Mouse (Mus musculus) liver, embryonic 18 days (tissue): Measurements from ENCODE around the gene Uhmk1. TPM values are rescaled to one million over a fixed set of nuclear protein-coding genes. Genes with fewer than 3 reads are reported as not detected.

Experiments used
- polyA plus RNA-seq: library from polyadenylated mRNA; depleted of rRNA; stranded (reverse); fragments of >200 nt; gene quantifications from 2 replicates; pipeline ENCODE4 v1.2.3, GENCODE M21; 2012; rRNA removed

Uhmk1 gene
- 7.6 and 8.0 TPM in 2 replicates for polyA plus RNA-seq

GRCm38 (mm10) chr1:170214757-170215522, at the start of gene Uhmk1:
Gene Uhmk1 (minus strand): TSS chr1:170215397.

GRCm38 (mm10) chr1:170232688-170233087, 17.5 kb upstream of the Uhmk1 start, which contains the start of gene Sh2d1b2:
Gene Sh2d1b2 (plus strand): TSS chr1:170232749.

GRCm38 (mm10) chr1:170174814-170175332, 40.3 kb downstream of the Uhmk1 start, which contains the start of gene Uap1:
Gene Uap1 (minus strand): TSS chr1:170174957.

Other genes starting within 250 kb of the Uhmk1 start
- gene Hsd17b7, start 246.2 kb downstream of the Uhmk1 start, polyA plus RNA-seq, result 11.6 and 14.9 TPM in 2 replicates
- 0.57 and 0.72 TPM in 2 replicates for gene Ddr2, start 104.6 kb downstream of the Uhmk1 start, polyA plus RNA-seq
- 16.3 and 17.1 TPM in 2 replicates for gene Uap1, start 40.4 kb downstream of the Uhmk1 start, polyA plus RNA-seq
- not detected in 2 replicates for gene Sh2d1b2, start 17.4 kb upstream of the Uhmk1 start, polyA plus RNA-seq
- gene Sh2d1b1, start 61.9 kb upstream of the Uhmk1 start, polyA plus RNA-seq, result 0.21 and 0.23 TPM in 2 replicates
- gene Gm7694, start 90.9 kb upstream of the Uhmk1 start, polyA plus RNA-seq, result 2.9 and 4.6 TPM in 2 replicates
- gene Spata46, start 93.4 kb upstream of the Uhmk1 start, polyA plus RNA-seq, result not detected in 2 replicates